Mouse (Mus musculus) CH12.LX (cell line): ENCODE measurements around the gene Cd180. TPM values are rescaled to one million over a fixed set of nuclear protein-coding genes. Genes with fewer than 3 reads are reported as not detected.

Source experiments
- DNase-seq: peaks from one replicate; pipeline ENCODE4 v3.0.0-alpha.2; 2013; ENCODE audit errors: extremely low read depth
- H3K27ac ChIP-seq: 2 replicates; pipeline ENCODE4 v1.5.1; 2012; ENCODE audit warnings: low read depth, mild to moderate bottlenecking, control low read depth, moderate library complexity; ENCODE audit not compliant: insufficient read depth
- H3K27me3 ChIP-seq: replicated peaks from 2 replicates; pipeline ENCODE3; 2012; ENCODE audit warnings: inconsistent platforms
- H3K36me3 ChIP-seq, 2 experiments: replicated peaks in 1 of 2; 2 replicates each; pipeline versions ENCODE3 to v1.6.1; 2012; ENCODE audit warnings: inconsistent platforms in 1 of 2, low read length in 1 of 2, mild to moderate bottlenecking in 1 of 2, mixed read lengths in 1 of 2, moderate library complexity in 1 of 2; ENCODE audit not compliant: control insufficient read depth in 1 of 2, insufficient read depth in 1 of 2
- H3K4me1 ChIP-seq, 2 experiments: 2 replicates each; pipeline ENCODE4 v1.6.1; 2012; ENCODE audit warnings: inconsistent platforms in 1 of 2, moderate library complexity in 1 of 2; ENCODE audit not compliant: insufficient read depth in 2 of 2, control insufficient read depth in 1 of 2
- H3K4me2 ChIP-seq: 2 replicates; pipeline ENCODE4 v1.6.1; 2012; ENCODE audit warnings: low read depth, mild to moderate bottlenecking, control low read depth; ENCODE audit not compliant: poor library complexity, insufficient read depth, severe bottlenecking
- H3K4me3 ChIP-seq, 3 experiments: fragments of 150-350 bp in 1 of 3; sonication (generic) in 1 of 3; replicated peaks in 1 of 3; 2 replicates each; pipeline versions ENCODE3 to v1.5.1; 2011 to 2012; ENCODE audit warnings: low read depth in 2 of 3, low read length in 2 of 3, mild to moderate bottlenecking in 2 of 3, moderate library complexity in 2 of 3, control low read depth in 1 of 3, improper control_type of control experiment in 1 of 3, inconsistent platforms in 1 of 3, mixed read lengths in 1 of 3; ENCODE audit not compliant: poor library complexity in 1 of 3
- H3K79me2 ChIP-seq: replicated peaks from 2 replicates; pipeline ENCODE4 v1.6.1; 2012; ENCODE audit warnings: mild to moderate bottlenecking, moderate library complexity; ENCODE audit not compliant: control insufficient read depth, poor library complexity, insufficient read depth, severe bottlenecking; ENCODE audit errors: extremely low read depth
- H3K9ac ChIP-seq: 2 replicates; pipeline ENCODE4 v1.6.1; 2012; ENCODE audit warnings: low read depth, mild to moderate bottlenecking, control low read depth, moderate library complexity; ENCODE audit not compliant: insufficient read depth
- H3K9me3 ChIP-seq: replicated peaks from 2 replicates; pipeline ENCODE3; 2012; ENCODE audit warnings: low read length, inconsistent platforms, mixed read lengths
- CHD1 ChIP-seq: IDR thresholded peaks from 2 replicates; pipeline ENCODE4 v1.6.1; 2012; ENCODE audit warnings: low read depth, low read length, improper control_type of control experiment, inconsistent platforms
- CHD2 ChIP-seq: IDR thresholded peaks from 2 replicates; pipeline ENCODE4 v1.6.1; 2011; ENCODE audit warnings: low read length, improper control_type of control experiment
- CTCF ChIP-seq, 2 experiments: IDR thresholded peaks in 1 of 2; conservative IDR thresholded peaks in 1 of 2; 2 replicates each; pipeline ENCODE4 v1.5.1; 2011 to 2012; ENCODE audit warnings: low read depth in 2 of 2, low read length in 2 of 2, improper control_type of control experiment in 1 of 2, inconsistent platforms in 1 of 2, mild to moderate bottlenecking in 1 of 2, moderate library complexity in 1 of 2
- EP300 ChIP-seq: IDR thresholded peaks from 2 replicates; pipeline ENCODE4 v1.6.1; 2011; ENCODE audit warnings: low read length, improper control_type of control experiment
- ETS1 ChIP-seq: conservative IDR thresholded peaks from 2 replicates; pipeline ENCODE4 v1.6.1; 2012; ENCODE audit warnings: low read depth, mild to moderate bottlenecking, inconsistent platforms, low read length, improper control_type of control experiment, moderate library complexity
- JUND ChIP-seq: conservative IDR thresholded peaks from 2 replicates; pipeline ENCODE4 v1.6.1; 2011; ENCODE audit warnings: low read depth, low read length, improper control_type of control experiment
- KAT2A ChIP-seq: IDR thresholded peaks from 2 replicates; pipeline ENCODE4 v1.6.1; 2012; ENCODE audit warnings: low read length, improper control_type of control experiment, inconsistent platforms; ENCODE audit not compliant: insufficient replicate concordance
- MAFK ChIP-seq: IDR thresholded peaks from 2 replicates; pipeline ENCODE4 v1.6.1; 2011; ENCODE audit warnings: low read length, improper control_type of control experiment; ENCODE audit not compliant: insufficient replicate concordance
- MAZ ChIP-seq: IDR thresholded peaks from 2 replicates; pipeline ENCODE4 v1.6.1; 2012; ENCODE audit warnings: low read depth, mild to moderate bottlenecking, inconsistent platforms, low read length, improper control_type of control experiment, moderate library complexity
- MXI1 ChIP-seq: IDR thresholded peaks from 2 replicates; pipeline ENCODE4 v1.6.1; 2011; ENCODE audit warnings: mild to moderate bottlenecking, low read depth, low read length, improper control_type of control experiment
- PAX5 ChIP-seq: IDR thresholded peaks from 2 replicates; pipeline ENCODE4 v1.6.1; 2012; ENCODE audit warnings: low read length, inconsistent platforms, mixed read lengths
- POLR2A ChIP-seq: IDR thresholded peaks from 2 replicates; pipeline ENCODE4 v1.6.1; 2011; ENCODE audit warnings: low read depth, mild to moderate bottlenecking, improper control_type of control experiment, low read length
- RAD21 ChIP-seq: IDR thresholded peaks from 2 replicates; pipeline ENCODE4 v1.6.1; 2011; ENCODE audit warnings: low read depth, mild to moderate bottlenecking, low read length, improper control_type of control experiment, moderate library complexity
- SIN3A ChIP-seq: IDR thresholded peaks from 2 replicates; pipeline ENCODE4 v1.6.1; 2012; ENCODE audit warnings: low read length, improper control_type of control experiment, inconsistent platforms
- TBP ChIP-seq: conservative IDR thresholded peaks from 2 replicates; pipeline ENCODE4 v1.6.1; 2011; ENCODE audit warnings: low read depth, low read length, improper control_type of control experiment
- USF2 ChIP-seq: conservative IDR thresholded peaks from 2 replicates; pipeline ENCODE4 v1.6.1; 2011; ENCODE audit warnings: low read depth, low read length, improper control_type of control experiment
- ZKSCAN1 ChIP-seq: IDR thresholded peaks from 2 replicates; pipeline ENCODE4 v1.6.1; 2012; ENCODE audit warnings: low read depth, inconsistent platforms, low read length, improper control_type of control experiment, borderline replicate concordance
- dilution Hi-C: fragments of 300-500 bp; cut with MboI; formaldehyde crosslinking; loops from 2 replicates; pipeline ENCODE4 v1.14.3; 2020; ENCODE audit warnings: low sequenced_read_pairs; ENCODE audit not compliant: extremely low pct_unique_long_range_greater_than_20kb, extremely low pct_ligation_motif_present
- in situ Hi-C: fragments of 300-500 bp; cut with MboI; formaldehyde crosslinking; loops from 3 replicates; pipeline ENCODE4 v1.14.3; 2019; ENCODE audit warnings: low sequenced_read_pairs, low pct_ligation_motif_present, low pct_unique_long_range_greater_than_20kb, mixed read lengths
- polyA plus RNA-seq: library from polyadenylated mRNA; unstranded; fragments of >175 nt; gene quantifications from 2 replicates; pipeline ENCODE4 v1.2.1, GENCODE M21; 2012; ENCODE audit warnings: low read depth; ENCODE audit not compliant: insufficient read length
- total RNA-seq, 2 experiments: library from RNA; depleted of rRNA; stranded (reverse); fragments of 300-350 nt in 1 of 2; fragments of >200 nt in 1 of 2; gene quantifications; 2 replicates each; pipeline ENCODE4 v1.2.3; 2012 to 2014

Cd180 gene
- total and polyA plus RNA-seq, 3 experiments: 34.2 to 232 (median 40.4) TPM

DNA sequence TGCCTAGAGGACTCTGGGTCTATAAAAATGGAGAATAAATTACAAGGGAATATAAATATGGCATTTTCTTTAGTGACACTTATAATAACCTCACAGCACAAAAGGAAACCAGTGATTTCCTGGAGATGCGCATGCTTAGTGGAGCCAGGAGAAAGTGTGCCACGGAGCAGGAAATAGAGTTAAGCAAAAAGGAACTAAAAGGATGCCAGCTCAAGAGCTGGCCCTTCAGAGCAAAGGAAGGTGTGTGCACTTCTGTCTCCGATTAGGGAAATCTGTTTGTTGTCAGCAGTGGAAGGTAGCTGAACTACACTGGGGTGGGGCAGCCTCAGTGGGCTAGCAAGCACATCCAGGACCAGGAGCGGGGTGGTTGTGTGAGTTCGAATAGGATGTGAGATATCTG, 6.8 kb downstream of the Cd180 start:
- Histone ChIP-seq H3K4me1 (peaks cover 13 to 61% of the 10 kb centered on the region in 2 experiments), H3K9ac (no peak overlapping the region), H3K36me3 (peaks cover 23 to 62% of the 10 kb centered on the region in 2 experiments), H3K4me3 (peak overlapping the region in 1 of 3 experiments; percentile 9), H3K9me3 (no peaks in the 10 kb centered on the region), H3K27me3 (no peaks in the 10 kb centered on the region), H3K27ac (no peak overlapping the region), H3K79me2 (peaks cover 92% of the 10 kb centered on the region), H3K4me2 (peak overlapping the region; percentile 7; the same call in 1 of the 2 replicates)
- 0 out of 2 replicates have a peak, but pooled peaks have one; percentile 13 for TF ChIP-seq POLR2A
- TF ChIP-seq JUND: no peak
- dilution Hi-C loops (no loop called here), in situ Hi-C loops (no loop called here)
- no peak for DNase-seq

DNA sequence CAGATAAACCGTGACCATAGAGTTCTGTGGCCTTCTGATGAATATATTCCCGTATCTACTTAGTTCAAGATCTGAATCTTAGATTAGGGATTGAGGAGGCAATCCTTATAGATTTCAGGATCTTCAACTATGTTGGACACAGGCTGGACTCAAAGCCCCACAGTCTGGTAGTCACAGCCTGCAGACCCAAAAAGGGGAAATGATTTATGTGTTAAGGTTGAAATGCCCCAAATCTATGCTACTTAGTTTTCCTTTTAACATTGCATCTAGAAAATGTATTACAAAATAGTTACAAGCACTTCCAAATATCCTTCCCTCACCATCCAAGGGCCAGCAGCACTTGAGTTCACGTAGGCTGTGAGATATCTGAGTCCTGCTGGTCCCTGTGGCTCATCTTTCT, 7.4 kb downstream of the Cd180 start:
- Histone ChIP-seq H3K4me3 (no peak overlapping the region), H3K36me3 (peaks cover 29 to 67% of the 10 kb centered on the region in 2 experiments), H3K27ac (no peak overlapping the region), H3K4me1 (peaks cover 13 to 67% of the 10 kb centered on the region in 2 experiments), H3K4me2 (peak overlapping the region; percentile 7; the same call in 1 of the 2 replicates), H3K9me3 (no peaks in the 10 kb centered on the region), H3K9ac (no peak overlapping the region; the same call in none of the 2 replicates), H3K27me3 (no peaks in the 10 kb centered on the region), H3K79me2 (peaks cover 92% of the 10 kb centered on the region)
- no peak for DNase-seq
- TF ChIP-seq EP300 (no peak), RAD21 (no peak), PAX5 (no peak), ETS1 (no peak), TBP (no peak), MAFK (no peak), KAT2A (no peak), MXI1 (no peak), JUND (no peak), CHD2 (no peak), MAZ (no peak), SIN3A (no peak), CHD1 (no peak), USF2 (no peak), CTCF (conservative IDR thresholded peaks at IDR 0.05 in 1 of 2, IDR thresholded peaks at IDR 0.05 in 1 of 2; ENCODE audit: low read depth in 2 of 2, low read length in 2 of 2) (no peak), ZKSCAN1 (no peak)
- in situ Hi-C loops (no loop called here), dilution Hi-C loops (no loop called here)
